Mouse (Mus musculus) brain, embryonic 14.5 days (tissue): ENCODE measurements around the gene Chil4. TPM values are rescaled to one million over a fixed set of nuclear protein-coding genes. Genes with fewer than 3 reads are reported as not detected.
"Not testable (repeated sequence)": the region's sequence is repeated elsewhere in the genome, so short reads cannot be mapped to it uniquely, and the experiment has no call there.

Experiments
- DNase-seq: peaks from one replicate; pipeline ENCODE4 v3.0.0-alpha.2; 2011; ENCODE audit warnings: low read depth
- CTCF ChIP-seq: fragments of 200-500 bp; IDR thresholded peaks from 2 replicates; pipeline ENCODE4 v1.5.1; 2012; ENCODE audit warnings: inconsistent platforms, mild to moderate bottlenecking, moderate library complexity, borderline replicate concordance; ENCODE audit not compliant: insufficient read depth, insufficient read length; ENCODE audit errors: extremely low read depth
- POLR2A ChIP-seq: fragments of 200-500 bp; IDR thresholded peaks from 2 replicates; pipeline ENCODE4 v1.6.1; 2012; ENCODE audit warnings: mild to moderate bottlenecking, inconsistent platforms, borderline replicate concordance; ENCODE audit not compliant: poor library complexity, insufficient read depth, insufficient read length, severe bottlenecking; ENCODE audit errors: extremely low read depth
- polyA plus RNA-seq: library from polyadenylated mRNA; depleted of rRNA; stranded (reverse); fragments of >200 nt; gene quantifications from 2 replicates; pipeline ENCODE4 v1.2.3, GENCODE M21; 2012; rRNA removed

The Chil4 gene
- polyA plus RNA-seq = not detected in 2 replicates

GRCm38 (mm10) chr3:106219407-106219806 is at the start of gene Chil4:
TSS of gene Chil4 (minus strand) at chr3:106219507.
- TF ChIP-seq POLR2A = no peak
- no peak for TF ChIP-seq CTCF
- DNase-seq = no peak

GRCm38 (mm10) chr3:106265854-106266253 is 46.5 kb upstream of the Chil4 start:
- TF ChIP-seq POLR2A (no peak), CTCF (no peak)
- DNase-seq = no peak

GRCm38 (mm10) chr3:106264854-106265253 is 45.5 kb upstream of the Chil4 start:
- no peak for DNase-seq
- no peak for TF ChIP-seq CTCF
- no peak for TF ChIP-seq POLR2A

- DNase-seq = not testable (repeated sequence)
Measured at GRCm38 (mm10) chr3:106257076-106257475, 37.8 kb upstream of the Chil4 start.

- TF ChIP-seq CTCF = no peak
- TF ChIP-seq POLR2A = no peak
- DNase-seq = no peak
Measured at GRCm38 (mm10) chr3:106252719-106253118, 33.4 kb upstream of the Chil4 start.

DNA sequence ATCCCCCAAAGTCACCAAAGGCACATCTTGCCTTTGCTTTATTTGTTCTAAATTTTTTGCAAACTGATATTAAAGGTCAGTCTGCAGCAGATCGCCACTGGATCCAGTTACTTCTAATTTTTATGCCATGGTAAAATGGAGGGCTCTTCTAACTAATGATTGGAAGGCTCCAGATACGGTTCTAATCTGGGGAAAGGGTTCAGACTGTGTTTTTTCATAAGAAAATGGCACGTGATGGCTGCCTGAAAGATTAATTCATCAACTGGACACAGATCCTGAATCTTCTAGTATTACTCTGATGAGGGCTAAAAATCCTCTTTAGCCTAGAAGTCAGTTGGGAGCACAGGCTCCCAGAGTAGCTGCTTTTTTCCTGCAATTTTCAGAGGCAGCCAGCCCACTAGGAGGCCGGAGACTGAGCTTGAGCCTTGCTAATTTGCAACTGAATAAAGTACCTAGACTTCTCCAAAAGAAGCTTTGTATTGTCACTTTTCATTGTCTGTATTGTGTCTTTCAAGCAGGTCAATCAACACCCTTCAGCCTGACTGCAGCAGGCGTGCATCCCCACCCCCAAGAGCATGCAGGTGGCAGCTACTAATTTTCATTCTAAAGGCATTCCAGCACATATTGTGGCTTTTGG is 31.6 kb upstream of the Chil4 start:
- peak; percentile 36 for DNase-seq

DNA sequence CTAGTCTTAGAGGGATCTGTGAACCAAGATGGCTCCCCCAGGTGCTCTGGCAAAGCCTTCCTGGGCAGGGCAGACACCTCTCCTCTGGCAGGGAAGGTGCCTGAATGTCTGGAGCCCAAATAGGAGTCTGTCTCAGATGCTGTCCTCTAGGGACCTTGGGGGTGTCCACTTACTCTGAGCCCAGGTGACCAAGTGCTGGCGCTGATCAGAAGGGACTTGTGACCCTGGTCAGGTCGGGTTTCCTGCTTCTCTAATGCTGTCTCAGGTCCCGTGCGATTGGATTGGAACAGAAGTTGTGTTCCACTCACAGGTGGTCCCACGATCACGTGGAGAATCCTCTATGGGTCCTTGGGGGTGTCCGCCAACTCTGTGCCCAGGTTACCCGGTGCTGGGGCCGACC is 28.1 kb upstream of the Chil4 start:
- DNase-seq = not testable (repeated sequence)

DNA sequence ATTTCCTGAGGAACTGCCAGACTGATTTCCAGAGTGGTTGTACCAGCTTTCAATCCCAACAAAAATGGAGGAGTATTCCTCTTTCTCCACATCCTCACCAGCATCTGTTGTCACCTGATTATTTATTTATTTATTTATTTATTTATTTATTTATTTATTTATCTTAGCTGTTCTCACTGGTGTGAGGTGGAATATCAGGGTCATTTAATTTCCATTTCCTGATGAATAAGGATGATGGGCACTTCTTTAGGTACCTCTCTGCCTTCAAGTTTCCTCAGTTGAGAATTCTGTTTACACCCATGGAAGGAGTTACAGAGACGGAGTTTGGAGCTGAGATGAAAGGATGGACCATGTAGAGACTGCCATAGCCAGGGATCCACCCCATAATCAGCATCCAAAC is 20.9 kb upstream of the Chil4 start:
- DNase-seq = not testable (repeated sequence)

DNA sequence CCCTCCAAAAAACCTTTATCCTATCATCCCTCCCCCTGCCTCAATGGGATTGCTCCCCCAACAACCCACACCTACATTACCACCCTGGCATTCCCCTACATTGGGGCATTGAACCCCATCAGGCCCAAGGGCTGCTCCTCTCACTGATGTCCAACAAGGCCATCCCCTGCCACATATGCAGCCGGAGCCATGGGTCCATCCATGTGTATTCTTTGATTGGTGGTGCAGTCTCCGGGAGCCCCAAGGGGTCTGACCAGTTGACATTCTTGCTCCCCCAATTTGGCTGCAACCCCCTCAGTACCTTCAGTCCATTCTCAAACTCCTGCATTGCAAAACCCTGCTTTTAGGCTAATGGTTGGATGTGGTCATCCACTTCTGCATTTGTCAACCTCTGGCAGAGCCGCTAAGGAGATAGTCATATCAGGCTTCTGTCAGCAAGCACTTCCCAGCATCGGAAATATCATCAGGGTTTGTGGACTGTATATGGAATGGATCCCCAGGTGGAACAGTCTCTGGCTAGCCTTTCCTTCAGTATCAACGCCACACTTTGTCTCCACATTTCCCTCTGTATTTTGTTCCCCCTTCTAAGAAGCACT is 20.0 kb upstream of the Chil4 start:
- DNase-seq = no peak

DNA sequence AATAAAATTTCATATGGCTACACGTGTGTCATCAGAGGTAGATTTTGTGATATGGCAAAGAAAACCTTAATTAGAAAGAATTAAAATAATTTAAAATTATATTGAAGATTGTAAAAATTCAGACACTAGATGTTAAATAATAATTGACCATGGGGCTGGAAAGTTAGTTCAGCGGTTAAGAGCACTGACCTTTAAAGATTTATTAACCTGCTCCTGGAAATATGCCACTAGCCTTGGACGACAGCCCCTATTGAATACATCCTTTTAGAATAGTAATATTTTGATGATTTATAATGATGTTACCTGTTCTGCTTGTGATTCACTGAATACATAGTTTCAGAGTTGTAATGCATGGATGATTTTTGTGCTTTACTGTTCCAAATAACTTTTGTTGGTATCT is 4.1 kb upstream of the Chil4 start:
- not testable (repeated sequence) for DNase-seq

More for the DNA sequence above, 20.0 kb upstream of the Chil4 start:
- TF ChIP-seq CTCF (no peak), POLR2A (no peak)

- DNase-seq = no peak
- TF ChIP-seq CTCF (no peak), POLR2A (no peak)
Measured at GRCm38 (mm10) chr3:106221625-106222265, 2.4 kb upstream of the Chil4 start.

DNA sequence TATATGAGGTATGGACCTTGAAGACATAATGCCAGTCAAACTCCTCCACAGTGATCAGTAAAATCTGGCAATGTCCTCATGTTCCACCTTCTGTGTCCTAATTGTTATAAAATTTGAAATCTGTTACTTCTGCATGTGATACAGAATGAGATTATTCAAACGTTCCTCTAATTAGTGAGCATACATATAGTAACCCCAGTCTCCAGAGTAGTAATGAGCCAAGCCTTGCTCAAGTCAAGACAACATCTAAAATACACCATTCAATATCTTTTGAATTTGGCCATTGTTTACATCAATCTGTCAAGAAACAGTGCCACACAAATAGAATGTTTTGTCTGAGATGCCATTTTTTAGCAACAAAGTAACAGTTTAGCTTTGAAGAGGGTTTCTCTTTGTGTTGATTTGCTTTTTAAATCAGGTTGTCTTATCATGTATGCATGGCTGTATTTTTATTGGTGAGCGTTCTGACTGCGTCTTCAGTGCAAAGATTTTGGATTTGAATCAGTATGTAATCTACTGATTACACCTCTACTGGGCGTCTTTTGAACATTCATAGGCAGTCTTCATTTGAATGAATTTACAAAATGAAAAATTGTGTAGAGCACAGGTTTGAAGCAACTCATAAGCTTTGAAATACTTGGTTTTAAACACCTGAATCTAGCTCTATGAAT is 888 bp downstream of the Chil4 start:
- DNase-seq = not testable (repeated sequence)

DNA sequence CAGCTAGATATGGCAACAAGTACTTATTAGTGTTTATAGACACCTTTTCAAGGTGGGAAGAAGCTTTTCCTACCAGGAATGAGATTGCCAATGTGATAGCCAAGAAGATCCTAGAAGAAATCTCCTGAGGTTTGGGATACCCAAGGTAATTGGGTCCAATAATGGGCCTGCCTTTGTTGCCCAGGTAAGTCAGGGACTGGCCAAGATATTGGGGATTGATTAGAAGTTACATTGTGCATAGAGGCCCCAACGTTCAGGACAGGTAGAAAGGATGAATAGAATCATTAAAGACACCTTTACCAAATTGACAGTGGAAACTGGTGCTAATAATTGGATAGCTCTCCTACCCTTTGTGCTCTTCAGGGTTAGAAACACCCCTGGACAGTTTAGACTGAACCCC is 21.3 kb downstream of the Chil4 start:
- not testable (repeated sequence) for DNase-seq

GRCm38 (mm10) chr3:106197246-106197645 is 22.1 kb downstream of the Chil4 start:
- DNase-seq = not testable (repeated sequence)
